Mouse (Mus musculus): Measurements from ENCODE around the gene Hpf1.

Gene Hpf1

DNA sequence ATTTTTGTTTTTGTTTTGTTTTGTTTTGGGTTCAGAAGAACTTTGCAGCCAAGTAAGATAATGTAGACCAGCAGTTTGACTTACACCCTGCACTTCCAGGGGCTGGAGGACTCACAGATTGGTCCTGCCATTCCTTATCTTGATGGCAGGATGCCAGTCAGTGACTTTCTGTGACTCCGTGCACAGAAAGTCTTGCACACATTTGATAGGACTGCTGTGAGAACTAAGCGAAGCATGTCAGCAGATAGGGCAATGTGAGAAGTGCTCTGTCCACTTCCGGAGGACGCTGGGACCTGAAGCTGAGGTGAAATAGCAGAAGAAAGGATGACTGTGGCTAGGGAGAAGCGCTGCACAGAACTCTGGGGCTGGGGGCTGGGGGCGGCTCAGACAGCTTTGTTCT lies 5.7 kb downstream of the Hpf1 start:
- DNase-seq (ENCODE audit: low spot score in 2 of 2): no peak

GRCm38 (mm10) chr8:60900147-60900546 lies 9.9 kb downstream of the Hpf1 start:
- no peak for DNase-seq (ENCODE audit: low spot score in 2 of 2)

GRCm38 (mm10) chr8:60912081-60912480 lies 21.9 kb downstream of the Hpf1 start:
- DNase-seq (ENCODE audit: low spot score in 2 of 2): peak in 1 of 2 experiments; percentile 34

GRCm38 (mm10) chr8:60912554-60912953 lies 22.3 kb downstream of the Hpf1 start:
- DNase-seq (ENCODE audit: low spot score in 2 of 2): no peak

DNA sequence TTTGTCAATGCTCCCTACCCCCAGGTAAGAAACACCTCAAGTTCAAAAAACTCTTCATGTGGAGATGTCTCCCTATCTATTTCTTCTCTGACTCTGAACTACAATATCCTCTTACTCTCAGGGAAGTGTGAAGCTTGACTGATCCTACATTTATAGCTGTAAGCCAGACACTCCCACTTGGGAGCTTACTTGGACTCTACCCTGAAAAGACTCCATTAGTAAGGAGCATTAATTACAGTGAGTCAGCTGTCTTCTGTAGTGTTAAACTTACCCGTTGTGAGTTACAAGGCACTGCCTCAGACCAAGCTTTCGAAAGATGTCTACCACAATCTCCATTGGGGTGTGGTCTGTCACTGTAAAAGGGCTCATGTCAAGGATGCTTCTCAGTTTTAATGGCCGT lies 28.9 kb downstream of the Hpf1 start:
- no peak for DNase-seq (ENCODE audit: low spot score in 2 of 2)

- DNase-seq (ENCODE audit: low spot score in 2 of 2): no peak
These were observed 30.0 kb downstream of the Hpf1 start for GRCm38 (mm10) chr8:60920176-60920575.

GRCm38 (mm10) chr8:60933617-60934016 lies 43.4 kb downstream of the Hpf1 start:
- DNase-seq (ENCODE audit: low spot score in 2 of 2): no peak

GRCm38 (mm10) chr8:60938717-60939424 lies 48.7 kb downstream of the Hpf1 start:
- no peak for DNase-seq (ENCODE audit: low spot score in 2 of 2)

- no peak for DNase-seq (ENCODE audit: low spot score in 2 of 2)
These were observed 52.6 kb downstream of the Hpf1 start for GRCm38 (mm10) chr8:60942867-60943266.

- DNase-seq (ENCODE audit: low spot score in 2 of 2): no peak
These were observed 57.3 kb downstream of the Hpf1 start for GRCm38 (mm10) chr8:60947503-60947902.

GRCm38 (mm10) chr8:60949859-60950258 lies 59.6 kb downstream of the Hpf1 start:
- DNase-seq (ENCODE audit: low spot score in 2 of 2): no peak

- DNase-seq (ENCODE audit: low spot score in 2 of 2): no peak
These were observed 61.1 kb downstream of the Hpf1 start for GRCm38 (mm10) chr8:60951271-60951670.

- no peak for DNase-seq (ENCODE audit: low spot score in 2 of 2)
These were observed 61.5 kb downstream of the Hpf1 start for GRCm38 (mm10) chr8:60951757-60952156.

DNA sequence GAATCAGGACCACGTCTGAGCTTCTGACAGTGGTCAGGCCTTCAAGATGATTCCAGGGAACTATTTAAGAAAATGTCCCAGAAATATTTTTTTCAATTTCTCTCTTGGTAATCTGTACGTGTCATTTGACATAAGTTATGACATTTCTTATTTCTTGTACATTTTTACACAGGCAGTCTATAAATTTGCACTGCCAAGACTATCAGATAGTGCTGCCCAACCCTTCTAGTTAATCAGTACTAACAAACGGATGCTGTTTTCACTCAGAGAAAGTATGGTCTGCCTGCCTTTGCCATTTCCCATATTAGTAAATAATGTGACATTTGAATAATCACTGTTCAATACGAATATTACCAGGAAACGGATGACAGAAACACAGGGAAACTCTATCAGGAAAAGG lies 62.6 kb downstream of the Hpf1 start:
- DNase-seq (ENCODE audit: low spot score in 2 of 2): no peak

GRCm38 (mm10) chr8:60954281-60955014 lies 64.2 kb downstream of the Hpf1 start:
- DNase-seq (ENCODE audit: low spot score in 2 of 2): peak; percentile 68 to 88

DNA sequence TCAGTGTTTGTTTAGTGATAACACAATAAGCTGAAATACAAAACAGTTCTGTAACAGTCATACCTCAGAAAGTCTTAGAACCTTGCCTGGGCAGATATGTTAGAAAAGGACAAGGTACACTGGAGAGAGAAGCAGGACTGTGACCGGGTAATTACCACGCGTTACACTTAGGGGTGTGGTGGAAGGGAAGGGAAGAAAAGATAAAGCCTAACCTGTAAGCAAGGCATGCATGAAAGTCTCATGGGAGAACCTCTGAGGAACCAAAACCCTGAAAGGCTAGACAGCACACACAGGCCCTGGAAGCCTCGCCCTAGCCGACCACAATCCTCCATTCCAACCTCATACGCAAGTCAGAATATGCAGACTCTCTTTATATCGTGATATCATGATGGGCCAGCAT lies 66.6 kb downstream of the Hpf1 start:
- DNase-seq (ENCODE audit: low spot score in 2 of 2): no peak
